Mouse (Mus musculus) MEL (cell line): ENCODE results near the gene Acvr1.

Experiments used
- CTCF ChIP-seq, 3 experiments: IDR thresholded peaks in 2 of 3; conservative IDR thresholded peaks in 1 of 3; 2 replicates each; pipeline ENCODE4 v1.5.1; 2011 to 2012; ENCODE audit warnings: low read length in 3 of 3, low read depth in 2 of 3, mild to moderate bottlenecking in 2 of 3, improper control_type of control experiment in 1 of 3, inconsistent platforms in 1 of 3, mixed read lengths in 1 of 3, moderate library complexity in 1 of 3; ENCODE audit not compliant: control insufficient read depth in 1 of 3, insufficient read depth in 1 of 3, poor library complexity in 1 of 3, severe bottlenecking in 1 of 3
- GABPA ChIP-seq: IDR thresholded peaks from 2 replicates; pipeline ENCODE4 v1.6.1; 2012; ENCODE audit warnings: low read depth, mild to moderate bottlenecking, inconsistent platforms, low read length, improper control_type of control experiment, moderate library complexity
- UBTF ChIP-seq: IDR thresholded peaks from 2 replicates; pipeline ENCODE4 v1.6.1; 2012; ENCODE audit warnings: low read depth, mild to moderate bottlenecking, inconsistent platforms, low read length, improper control_type of control experiment, moderate library complexity, borderline replicate concordance; ENCODE audit not compliant: insufficient read depth

DNA sequence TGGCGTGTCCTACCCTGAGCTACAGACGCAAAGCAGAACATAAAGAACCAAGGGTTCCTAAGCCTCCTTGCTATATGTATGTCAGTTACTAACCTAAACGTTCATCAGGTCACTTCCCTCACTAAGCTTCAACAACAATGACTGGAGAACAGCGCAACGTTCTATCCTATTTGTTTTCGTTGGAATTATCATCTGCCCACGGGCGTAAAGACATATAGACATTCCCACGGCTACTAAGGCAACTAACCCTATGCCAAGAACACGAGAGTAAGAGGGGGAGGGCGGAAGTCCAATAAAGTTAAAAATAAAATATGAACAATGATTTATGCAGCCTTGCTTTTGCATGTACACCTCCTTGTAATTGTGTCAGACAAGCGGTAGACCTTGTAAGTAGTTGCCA, 43.9 kb downstream of the Acvr1 start:
- TF ChIP-seq GABPA, result no peak
- no peak for TF ChIP-seq UBTF
- TF ChIP-seq CTCF (IDR thresholded peaks at IDR 0.05 in 2 of 3, conservative IDR thresholded peaks at IDR 0.05 in 1 of 3; ENCODE audit: control insufficient read depth in 1 of 3, insufficient read depth in 1 of 3, low read depth in 2 of 3, low read length in 3 of 3, poor library complexity in 1 of 3, severe bottlenecking in 1 of 3), result no peak
